Mouse (Mus musculus): ENCODE results near the gene Defb38.

Defb38 gene

DNA sequence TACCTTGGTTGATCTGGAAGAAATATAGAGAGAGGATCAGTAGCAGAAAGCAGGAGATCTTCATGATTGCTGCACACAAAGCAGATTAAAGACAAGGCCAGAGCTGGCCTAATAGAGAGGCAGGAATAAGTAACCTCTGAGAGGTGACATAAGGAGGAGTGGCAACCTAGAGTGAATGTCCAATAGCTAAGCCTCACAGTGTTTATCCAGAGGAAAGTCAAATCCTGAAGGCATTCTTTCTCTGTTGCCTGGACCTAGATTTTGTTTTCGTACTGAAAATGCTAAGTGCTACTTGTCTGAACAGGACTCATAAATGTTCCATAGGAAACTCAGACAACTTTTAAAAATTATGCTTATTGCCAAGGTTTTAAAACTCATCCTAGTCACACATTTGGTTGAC lies at the start of gene Defb38:
Gene Defb38, minus strand, starts transcription at position 101 of the 400 bp plus-strand sequence.
- DNase-seq (ENCODE audit: low spot score) = no peak

DNA sequence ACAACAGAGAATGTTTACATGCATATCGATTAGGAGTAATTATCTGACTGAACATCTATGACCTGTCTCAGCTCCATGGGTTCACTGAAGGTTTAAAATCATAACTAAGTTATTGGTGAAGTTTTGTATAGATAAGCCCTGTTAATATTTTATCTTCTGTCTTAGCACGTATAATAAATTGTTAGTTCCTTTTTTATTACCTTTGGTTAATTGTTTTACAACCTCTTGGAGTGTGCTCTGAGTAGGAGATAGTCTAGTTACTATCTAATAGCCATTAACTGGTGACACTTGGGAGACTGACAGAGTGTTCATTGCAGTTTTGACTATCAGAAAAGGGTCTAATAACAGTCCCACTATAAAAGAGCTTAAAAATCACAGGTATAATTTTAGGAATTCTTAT lies 39.6 kb upstream of the Defb38 start:
- no peak for DNase-seq (ENCODE audit: low spot score)

DNA sequence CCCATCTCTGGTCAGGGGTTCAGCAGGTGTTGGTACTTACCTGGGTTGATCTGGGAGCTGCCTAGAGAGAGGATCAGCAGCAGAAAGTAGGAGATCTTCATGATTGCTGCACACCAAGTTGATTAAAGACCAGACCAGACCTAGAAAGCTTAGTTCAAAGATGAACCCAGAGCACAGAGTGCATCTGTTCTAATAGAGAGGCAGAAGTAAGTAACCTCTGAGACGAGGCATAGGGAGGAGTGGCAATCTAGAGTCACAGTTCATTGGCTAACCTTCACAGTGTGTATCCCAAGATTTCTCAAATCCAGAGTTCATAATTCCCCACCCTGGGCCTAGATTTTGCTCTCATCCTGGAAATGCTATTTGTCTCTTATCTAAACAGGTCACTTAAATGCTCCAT lies 38.3 kb upstream of the Defb38 start, which contains the start of gene Defb39:
Gene Defb39, minus strand, starts transcription at position 101 of the 400 bp plus-strand sequence.
- DNase-seq (ENCODE audit: low spot score) = no peak

DNA sequence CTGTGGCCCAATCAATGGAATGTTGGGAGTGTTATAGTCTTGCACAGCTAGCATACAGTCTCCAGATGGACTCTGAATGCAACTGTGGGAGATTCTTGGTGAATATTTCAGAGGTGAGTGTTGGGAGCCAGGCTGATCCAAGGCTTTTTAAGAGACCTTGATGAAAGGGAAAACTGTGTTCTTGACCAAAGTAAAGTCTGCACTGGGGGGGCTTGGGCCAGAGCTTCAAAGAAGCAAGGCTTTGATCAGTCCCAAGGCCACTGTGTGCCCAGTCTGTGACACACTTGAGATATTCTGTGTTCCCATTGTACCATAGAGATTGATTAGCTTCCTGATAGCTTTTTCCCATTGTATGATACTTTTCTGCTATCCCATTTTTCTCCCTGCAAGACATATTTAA lies 36.5 kb upstream of the Defb38 start:
- no peak for DNase-seq (ENCODE audit: low spot score)

DNA sequence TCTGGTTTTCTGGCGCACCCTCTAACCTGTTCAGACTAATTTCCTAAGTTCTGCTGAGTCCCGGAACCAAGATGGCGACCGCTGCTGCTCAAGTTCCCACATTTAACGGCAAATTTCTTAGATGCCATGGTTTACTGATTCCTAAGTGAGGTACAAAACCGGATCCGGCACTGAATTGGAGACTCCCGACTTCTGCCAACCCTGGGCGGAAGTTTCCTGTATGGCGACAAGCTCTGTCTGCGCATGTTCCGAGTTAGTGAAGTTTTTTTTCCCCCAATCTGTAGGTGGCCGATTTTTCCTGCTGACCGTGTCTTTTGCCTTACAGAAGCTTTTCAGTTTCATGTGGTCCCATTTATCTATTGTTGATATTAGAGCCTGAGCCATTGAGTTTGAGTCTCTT lies 18.9 kb upstream of the Defb38 start:
- DNase-seq (ENCODE audit: low spot score) = no peak
